Mouse (Mus musculus): ENCODE results near the gene Foxp1. TPM values are rescaled to one million over a fixed set of nuclear protein-coding genes. Genes with fewer than 3 reads are reported as not detected.

Foxp1 gene
- polyA plus RNA-seq, 1 experiment = 17.7 TPM

DNA sequence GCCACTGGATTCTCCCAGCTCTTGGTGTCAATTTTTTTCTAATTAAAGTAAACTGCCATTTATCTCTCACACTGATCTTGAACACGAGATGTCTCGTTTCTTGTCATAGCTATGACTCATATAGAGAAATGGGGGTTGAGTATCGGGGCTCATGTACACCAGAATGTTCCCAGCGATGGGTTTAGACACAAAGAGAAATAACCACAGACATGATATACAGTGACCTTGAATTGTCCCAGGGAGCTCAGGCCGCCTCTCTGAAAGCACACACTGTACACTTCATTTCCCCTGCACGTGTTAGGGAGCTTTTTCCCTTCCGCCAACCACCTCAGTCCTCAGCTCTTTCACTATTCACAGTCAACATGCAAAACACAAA, 529.8 kb downstream of the Foxp1 start:
- Histone ChIP-seq H3K27me3 (ENCODE audit: control insufficient read depth, insufficient read depth, insufficient read length) (no peaks in the 10 kb centered on the region), H3K79me2 (ENCODE audit: control insufficient read depth, insufficient read depth) (peaks cover 61% of the 10 kb centered on the region), H3K36me3 (ENCODE audit: control insufficient read depth, insufficient read depth) (no peaks in the 10 kb centered on the region), H3ac (ENCODE audit: control insufficient read depth, insufficient read length) (no peak overlapping the region), H3K4me2 (ENCODE audit: low read depth) (peak overlapping the region; percentile 20), H3K4me3 (no peak overlapping the region)
- no peak for TF ChIP-seq E2F4 (IDR thresholded peaks at IDR 0.05; ENCODE audit: insufficient read depth)
- no peak for TF ChIP-seq USF1 (IDR thresholded peaks at IDR 0.05; ENCODE audit: low read depth)
- TF ChIP-seq MYOG (IDR thresholded peaks at IDR 0.05; ENCODE audit: control insufficient read depth in 1 of 3, insufficient read depth in 1 of 3, insufficient read length in 2 of 3, low read depth in 2 of 3) = no peak
- no peak for TF ChIP-seq MYOD1 (IDR thresholded peaks at IDR 0.05; ENCODE audit: control insufficient read depth in 1 of 3, insufficient read length in 2 of 3, low read depth in 2 of 3)
- TF ChIP-seq SRF (IDR thresholded peaks at IDR 0.05; ENCODE audit: control insufficient read depth, insufficient read length, low read depth) = no peak
- no peak for TF ChIP-seq POLR2AphosphoS2 (IDR thresholded peaks at IDR 0.05; ENCODE audit: insufficient read length, low read depth)
- TF ChIP-seq TCF12 (IDR thresholded peaks at IDR 0.05; ENCODE audit: insufficient read depth, poor library complexity, severe bottlenecking) = no peak
- TF ChIP-seq REST (IDR thresholded peaks at IDR 0.05; ENCODE audit: insufficient read depth, insufficient read length) = no peak
- TF ChIP-seq TCF3 (IDR thresholded peaks at IDR 0.05; ENCODE audit: insufficient read length, low read depth) = no peak
- TF ChIP-seq POLR2A (IDR thresholded peaks at IDR 0.05; ENCODE audit: insufficient read length, low read depth) = no peak
- TF ChIP-seq MAX (IDR thresholded peaks at IDR 0.05; ENCODE audit: low read depth) = no peak
- TF ChIP-seq CEBPB (IDR thresholded peaks at IDR 0.05; ENCODE audit: insufficient read depth, poor library complexity, severe bottlenecking) = no peak

DNA sequence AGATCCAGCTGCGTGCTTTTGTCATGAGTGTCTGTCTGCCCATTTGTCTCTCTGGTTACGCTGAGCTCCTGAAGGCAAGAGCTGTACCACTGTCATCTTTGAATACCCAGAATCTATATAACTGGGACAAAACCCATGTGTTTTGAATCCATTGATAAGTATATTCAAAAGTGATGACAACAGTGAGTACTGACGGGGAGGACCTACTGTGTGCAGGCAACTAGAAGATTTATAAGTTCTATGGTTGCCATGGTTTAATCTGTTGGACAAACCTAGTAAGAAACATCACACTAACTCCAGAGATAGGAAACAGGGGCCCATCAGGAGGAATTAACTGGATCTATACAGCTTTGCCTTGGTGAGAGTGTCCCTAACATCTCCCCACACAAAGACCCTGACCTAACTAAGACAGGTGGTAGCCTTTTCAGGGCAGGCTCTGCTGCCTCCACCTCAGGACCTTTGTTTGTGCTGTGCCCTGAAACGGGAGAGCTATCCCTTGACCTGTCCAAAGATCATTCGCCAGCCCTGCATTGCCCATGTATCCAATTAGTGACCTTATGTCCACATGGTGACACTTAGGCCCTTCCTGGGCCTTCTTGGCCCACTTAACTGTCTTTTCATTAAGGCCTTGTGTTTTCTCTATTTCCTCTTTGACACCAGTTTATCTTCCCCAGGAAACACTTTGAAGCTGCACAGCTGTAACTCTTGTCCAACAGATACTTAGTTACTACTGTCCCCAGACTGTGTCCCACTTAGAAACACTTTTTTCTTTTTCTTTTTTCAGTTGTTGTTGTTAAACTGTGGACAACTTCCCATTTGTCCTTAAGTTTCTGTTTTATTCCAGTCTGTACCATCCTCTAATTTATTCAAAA, 530.4 kb downstream of the Foxp1 start:
- Histone ChIP-seq H3K79me2 (ENCODE audit: control insufficient read depth, insufficient read depth) (peaks cover 67% of the 10 kb centered on the region), H3K27me3 (ENCODE audit: control insufficient read depth, insufficient read depth, insufficient read length) (no peaks in the 10 kb centered on the region), H3K4me3 (no peak overlapping the region), H3K36me3 (ENCODE audit: control insufficient read depth, insufficient read depth) (no peaks in the 10 kb centered on the region), H3K4me2 (ENCODE audit: low read depth) (no peak overlapping the region), H3ac (ENCODE audit: control insufficient read depth, insufficient read length) (no peak overlapping the region)
- TF ChIP-seq REST (IDR thresholded peaks at IDR 0.05; ENCODE audit: insufficient read depth, insufficient read length) (no peak), POLR2AphosphoS2 (IDR thresholded peaks at IDR 0.05; ENCODE audit: insufficient read length, low read depth) (no peak), CEBPB (IDR thresholded peaks at IDR 0.05; ENCODE audit: insufficient read depth, poor library complexity, severe bottlenecking) (no peak), USF1 (IDR thresholded peaks at IDR 0.05; ENCODE audit: low read depth) (no peak), MYOD1 (IDR thresholded peaks at IDR 0.05; ENCODE audit: control insufficient read depth in 1 of 3, insufficient read length in 2 of 3, low read depth in 2 of 3) (no peak)

DNA sequence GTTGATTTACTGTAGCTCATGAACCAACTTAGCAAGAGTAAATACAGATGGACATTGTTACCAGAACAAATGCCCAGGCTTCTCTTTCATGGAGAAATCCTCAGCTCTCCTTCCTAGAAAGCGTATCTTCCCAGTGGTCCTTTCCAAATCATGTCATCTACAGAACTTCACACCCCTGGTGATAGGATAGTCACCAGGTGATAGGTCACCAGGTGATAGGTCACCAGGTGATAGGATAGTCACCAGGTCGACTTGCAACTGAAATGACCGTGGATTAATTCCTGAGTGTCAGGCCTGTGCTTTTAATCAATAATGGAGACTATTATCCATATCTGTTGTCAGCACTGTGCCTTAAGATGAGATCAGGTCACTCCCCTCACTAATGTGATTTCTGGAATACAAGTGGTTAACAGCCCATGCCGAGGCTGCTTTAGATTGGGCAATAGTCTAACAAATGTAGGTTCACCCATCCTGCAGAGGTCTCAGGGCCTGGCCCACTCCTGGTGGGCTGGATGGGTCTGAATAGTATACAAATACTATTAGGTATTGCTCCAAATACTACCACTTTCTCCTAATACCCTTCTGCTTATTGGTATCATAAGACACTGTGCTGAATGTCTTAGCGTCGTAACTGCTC, 534.9 kb downstream of the Foxp1 start:
- Histone ChIP-seq H3K4me2 (ENCODE audit: low read depth) (no peak overlapping the region), H3ac (ENCODE audit: control insufficient read depth, insufficient read length) (no peak overlapping the region), H3K36me3 (ENCODE audit: control insufficient read depth, insufficient read depth) (peaks cover 6% of the 10 kb centered on the region), H3K4me3 (no peak overlapping the region), H3K27me3 (ENCODE audit: control insufficient read depth, insufficient read depth, insufficient read length) (no peaks in the 10 kb centered on the region), H3K79me2 (ENCODE audit: control insufficient read depth, insufficient read depth) (peaks cover 44% of the 10 kb centered on the region)
- TF ChIP-seq USF1 (IDR thresholded peaks at IDR 0.05; ENCODE audit: low read depth) (no peak), TCF3 (IDR thresholded peaks at IDR 0.05; ENCODE audit: insufficient read length, low read depth) (no peak), SRF (IDR thresholded peaks at IDR 0.05; ENCODE audit: control insufficient read depth, insufficient read length, low read depth) (no peak), POLR2A (IDR thresholded peaks at IDR 0.05; ENCODE audit: insufficient read length, low read depth) (no peak), REST (IDR thresholded peaks at IDR 0.05; ENCODE audit: insufficient read depth, insufficient read length) (no peak), MYOG (IDR thresholded peaks at IDR 0.05; ENCODE audit: control insufficient read depth in 1 of 3, insufficient read depth in 1 of 3, insufficient read length in 2 of 3, low read depth in 2 of 3) (no peak)

DNA sequence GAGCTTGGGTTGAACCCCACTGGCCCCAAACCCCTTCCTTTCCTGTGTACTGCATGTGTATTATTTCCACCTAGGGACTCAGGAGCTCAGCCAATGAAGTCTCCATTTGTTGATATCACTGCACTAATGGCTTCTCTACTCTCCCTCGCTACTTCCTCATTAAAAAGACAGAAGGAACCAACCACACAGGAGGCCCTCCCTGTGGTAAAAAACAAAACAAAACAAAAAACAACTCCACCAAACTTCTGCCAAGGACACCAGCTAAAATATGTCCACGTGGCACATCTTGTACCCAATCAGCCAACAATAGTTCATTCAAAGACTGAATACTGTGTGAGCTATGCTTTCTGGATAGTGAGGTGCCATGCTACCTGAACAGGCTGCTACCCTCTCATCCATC, 537.1 kb downstream of the Foxp1 start:
- H3K79me2 ChIP-seq (ENCODE audit: control insufficient read depth, insufficient read depth) = peaks cover 43% of the 10 kb centered on the region
- H3K4me3 ChIP-seq = no peak overlapping the region
- TF ChIP-seq USF1 (IDR thresholded peaks at IDR 0.05; ENCODE audit: low read depth) (no peak), REST (IDR thresholded peaks at IDR 0.05; ENCODE audit: insufficient read depth, insufficient read length) (no peak), CEBPB (IDR thresholded peaks at IDR 0.05; ENCODE audit: insufficient read depth, poor library complexity, severe bottlenecking) (no peak), TCF3 (IDR thresholded peaks at IDR 0.05; ENCODE audit: insufficient read length, low read depth) (no peak), POLR2A (IDR thresholded peaks at IDR 0.05; ENCODE audit: insufficient read length, low read depth) (no peak), MYOG (IDR thresholded peaks at IDR 0.05; ENCODE audit: control insufficient read depth in 1 of 3, insufficient read depth in 1 of 3, insufficient read length in 2 of 3, low read depth in 2 of 3) (no peak), POLR2AphosphoS2 (IDR thresholded peaks at IDR 0.05; ENCODE audit: insufficient read length, low read depth) (no peak), MYOD1 (IDR thresholded peaks at IDR 0.05; ENCODE audit: control insufficient read depth in 1 of 3, insufficient read length in 2 of 3, low read depth in 2 of 3) (no peak), TCF12 (IDR thresholded peaks at IDR 0.05; ENCODE audit: insufficient read depth, poor library complexity, severe bottlenecking) (no peak), MAX (IDR thresholded peaks at IDR 0.05; ENCODE audit: low read depth) (no peak), E2F4 (IDR thresholded peaks at IDR 0.05; ENCODE audit: insufficient read depth) (no peak), SRF (IDR thresholded peaks at IDR 0.05; ENCODE audit: control insufficient read depth, insufficient read length, low read depth) (no peak)
- H3K36me3 ChIP-seq (ENCODE audit: control insufficient read depth, insufficient read depth) = peaks cover 6% of the 10 kb centered on the region
- no peak overlapping the region for H3K4me2 ChIP-seq (ENCODE audit: low read depth)
- H3K27me3 ChIP-seq (ENCODE audit: control insufficient read depth, insufficient read depth, insufficient read length) = no peaks in the 10 kb centered on the region
- H3ac ChIP-seq (ENCODE audit: control insufficient read depth, insufficient read length) = no peak overlapping the region
